Mouse (Mus musculus): ENCODE data around the gene Rfk. TPM values are rescaled to one million over a fixed set of nuclear protein-coding genes. Genes with fewer than 3 reads are reported as not detected.

Gene Rfk
- polyA plus RNA-seq, 1 experiment: 41.4 TPM

GRCm38 (mm10) chr19:17428561-17428914, 34.7 kb downstream of the Rfk start:
- Histone ChIP-seq H3K27ac (ENCODE audit: insufficient read depth, low read depth, low read length) (no peak overlapping the region), H3K4me3 (ENCODE audit: insufficient read depth, low read length) (no peak overlapping the region), H3K4me1 (ENCODE audit: control insufficient read depth, insufficient read depth, low read length) (no peaks in the 10 kb centered on the region)
- no peak for TF ChIP-seq POLR2A (IDR thresholded peaks at IDR 0.05; ENCODE audit: borderline replicate concordance, low read depth, low read length)
- no peak for TF ChIP-seq CTCF (IDR thresholded peaks at IDR 0.05; ENCODE audit: low read depth, low read length)

DNA sequence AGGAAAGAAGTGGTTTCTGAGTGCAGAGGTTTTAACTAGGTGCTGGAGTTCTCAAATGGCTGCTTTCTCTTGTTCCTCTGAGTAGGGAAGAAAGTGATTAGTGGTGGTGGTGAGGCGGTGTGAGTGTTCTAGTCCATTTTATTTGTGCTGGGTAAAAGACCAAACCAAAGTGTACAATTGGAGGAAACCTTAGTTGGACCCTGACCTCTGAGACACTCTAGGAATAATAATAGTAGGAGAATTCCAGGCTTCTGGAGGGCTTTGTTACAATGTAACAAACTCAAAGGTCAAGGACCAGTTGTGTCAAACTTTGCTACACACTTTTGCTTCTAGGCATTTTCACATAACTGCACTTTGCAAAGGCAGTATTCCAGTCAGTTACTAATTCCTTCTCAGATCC, 42.8 kb downstream of the Rfk start:
- Histone ChIP-seq H3K4me3 (ENCODE audit: insufficient read depth, low read length) (no peak overlapping the region), H3K4me1 (ENCODE audit: control insufficient read depth, insufficient read depth, low read length) (no peaks in the 10 kb centered on the region), H3K27ac (ENCODE audit: insufficient read depth, low read depth, low read length) (no peak overlapping the region)
- no peak for TF ChIP-seq POLR2A (IDR thresholded peaks at IDR 0.05; ENCODE audit: borderline replicate concordance, low read depth, low read length)
- no peak for TF ChIP-seq CTCF (IDR thresholded peaks at IDR 0.05; ENCODE audit: low read depth, low read length)

DNA sequence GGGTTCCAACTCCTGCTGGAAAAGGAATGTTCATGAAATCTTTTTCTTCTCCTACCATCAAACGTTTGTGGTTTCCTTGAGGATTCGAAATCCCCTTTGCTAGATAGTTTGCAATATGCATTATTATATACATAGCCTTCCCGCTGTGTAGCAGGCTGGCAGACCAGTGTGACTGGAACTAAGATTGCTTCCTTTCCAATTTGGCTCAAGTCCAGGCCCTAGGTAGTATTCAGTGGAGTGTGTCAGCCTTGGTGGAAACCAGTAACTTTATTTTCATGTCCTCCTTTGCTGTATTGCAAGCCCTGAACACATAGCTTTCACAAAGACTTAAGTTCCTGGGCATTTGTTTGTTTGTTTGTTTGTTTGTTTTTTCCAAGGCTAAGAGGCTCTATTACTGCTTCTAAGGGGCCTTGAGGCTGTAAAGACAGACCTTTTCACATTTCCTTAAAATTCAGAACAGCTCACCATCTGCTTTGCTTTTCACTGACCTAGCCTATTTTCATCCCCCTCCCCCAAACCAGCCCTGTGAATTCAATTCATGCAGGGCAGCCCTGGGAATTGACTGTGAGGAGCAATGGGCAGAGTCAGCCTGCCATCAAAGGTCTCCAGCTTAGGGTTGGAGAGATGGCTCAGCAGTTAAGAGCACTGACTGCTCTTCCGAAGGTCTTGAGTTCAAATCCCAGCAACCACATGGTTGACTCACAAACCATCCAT, 45.8 kb downstream of the Rfk start:
- Histone ChIP-seq H3K27ac (ENCODE audit: insufficient read depth, low read depth, low read length) (no peak overlapping the region), H3K4me3 (ENCODE audit: insufficient read depth, low read length) (no peak overlapping the region), H3K4me1 (ENCODE audit: control insufficient read depth, insufficient read depth, low read length) (no peaks in the 10 kb centered on the region)
- TF ChIP-seq POLR2A (IDR thresholded peaks at IDR 0.05; ENCODE audit: borderline replicate concordance, low read depth, low read length) (no peak), CTCF (IDR thresholded peaks at IDR 0.05; ENCODE audit: low read depth, low read length) (no peak)

- Histone ChIP-seq H3K4me1 (ENCODE audit: control insufficient read depth, insufficient read depth, low read length) (no peaks in the 10 kb centered on the region), H3K4me3 (ENCODE audit: insufficient read depth, low read length) (no peak overlapping the region), H3K27ac (ENCODE audit: insufficient read depth, low read depth, low read length) (no peak overlapping the region)
- TF ChIP-seq CTCF (IDR thresholded peaks at IDR 0.05; ENCODE audit: low read depth, low read length) (no peak), POLR2A (IDR thresholded peaks at IDR 0.05; ENCODE audit: borderline replicate concordance, low read depth, low read length) (no peak)
Measured at GRCm38 (mm10) chr19:17443581-17443980, 49.7 kb downstream of the Rfk start.

Other genes starting within 250 kb of the Rfk start
- 73.9 and 75.2 TPM in 2 replicates for gene Gcnt1, start 21.2 kb upstream of the Rfk start, polyA plus RNA-seq (2012; ENCODE audit: insufficient read depth, insufficient read length, missing spikeins)